In genomic region chr10:7954627-7954988, GRCm38 (mm10) we compare ENCODE assay signal across 8 mouse cellular contexts. TPM values are rescaled to one million over a fixed set of nuclear protein-coding genes. Genes with fewer than 3 reads are reported as not detected.
DNase-seq lines count a peak whose midpoint lies in the region; ATAC-seq and TF ChIP-seq lines count a peak whose summit lies in the region.

No protein-coding gene starts in this region.

- no peak for DNase-seq in heart, adult 8-10 months (ENCODE audit: low spot score)
- no peak for DNase-seq in G1E (ENCODE audit: low spot score)
- DNase-seq in kidney, postnatal 25 days, result no peak
- DNase-seq in ovary, adult 18-20 months (ENCODE audit: low spot score), result no peak

- WGBS in heart, embryonic 14.5 days, result 1% methylated on average over 5 of the region's 5 CpGs
- WGBS in limb, embryonic 15.5 days, result 3% methylated on average over 5 of the region's 5 CpGs
- WGBS in stomach, embryonic 16.5 days, result 1% methylated on average over 5 of the region's 5 CpGs

- H3K9ac ChIP-seq in heart, embryonic 14.5 days (ENCODE audit: low read length), result peak overlapping the region; percentile 92
- peak overlapping the region; percentile 95; the same call in 1 of the 2 replicates for H3K9ac ChIP-seq in limb, embryonic 15.5 days
- peak overlapping the region; percentile 100 for H3K9ac ChIP-seq in stomach, embryonic 16.5 days (ENCODE audit: low read length)

- ATAC-seq in heart, embryonic 14.5 days (ENCODE audit: insufficient number of reproducible peaks, insufficient read depth, low FRiP score, low read depth), result no peak
- ATAC-seq in G1E (ENCODE audit: extremely low read depth, insufficient number of reproducible peaks, low FRiP score, poor library complexity, severe bottlenecking), result no peak
- ATAC-seq in limb, embryonic 15.5 days (ENCODE audit: insufficient number of reproducible peaks, low FRiP score, low TSS enrichment, low read depth), result no peak
- no peak for ATAC-seq in stomach, embryonic 16.5 days (ENCODE audit: insufficient read depth, low FRiP score)

- no peaks in the 10 kb centered on the region for H3K27me3 ChIP-seq in heart, embryonic 14.5 days (ENCODE audit: control insufficient read depth, insufficient read depth, low read length)
- H3K27me3 ChIP-seq in G1E (ENCODE audit: insufficient read depth, low read length), result peaks cover 2% of the 10 kb centered on the region; the same call in 1 of the 2 replicates
- no peaks in the 10 kb centered on the region for H3K27me3 ChIP-seq in limb, embryonic 15.5 days
- H3K27me3 ChIP-seq in stomach, embryonic 16.5 days (ENCODE audit: control insufficient read depth, insufficient read depth, low read length), result no peaks in the 10 kb centered on the region

- H3K36me3 ChIP-seq in heart, embryonic 14.5 days (ENCODE audit: control insufficient read depth, insufficient read depth, low read length), result no peaks in the 10 kb centered on the region
- H3K36me3 ChIP-seq in G1E (replicated peaks), result peaks cover 14% of the 10 kb centered on the region
- H3K36me3 ChIP-seq in limb, embryonic 15.5 days, result 0 out of 2 replicates have a peak, but pooled peaks cover 3% of the 10 kb centered on the region
- no peaks in the 10 kb centered on the region for H3K36me3 ChIP-seq in stomach, embryonic 16.5 days (ENCODE audit: control insufficient read depth, insufficient read depth, low read length)

- TF ChIP-seq POLR2A in embryonic fibroblast, embryonic 13.5 days (IDR thresholded peaks at IDR 0.05; ENCODE audit: low read depth, low read length), result no peak

- no peaks in the 10 kb centered on the region for H3K9me3 ChIP-seq in heart, embryonic 14.5 days (ENCODE audit: control insufficient read depth, low read length)
- H3K9me3 ChIP-seq in G1E (replicated peaks), result no peaks in the 10 kb centered on the region
- H3K9me3 ChIP-seq in limb, embryonic 15.5 days, result no peaks in the 10 kb centered on the region
- no peaks in the 10 kb centered on the region for H3K9me3 ChIP-seq in stomach, embryonic 16.5 days (replicated peaks; ENCODE audit: control insufficient read depth, low read length)

- peak overlapping the region; percentile 70 for H3K4me2 ChIP-seq in heart, embryonic 14.5 days (ENCODE audit: low read length)
- peak overlapping the region; percentile 68 for H3K4me2 ChIP-seq in limb, embryonic 15.5 days
- H3K4me2 ChIP-seq in stomach, embryonic 16.5 days (ENCODE audit: low read depth, low read length), result peak overlapping the region; percentile 66

- H3K4me1 ChIP-seq in heart, embryonic 14.5 days (ENCODE audit: control insufficient read depth in 2 of 2, insufficient read depth in 2 of 2, low read length in 2 of 2), result peaks cover 5 to 35% of the 10 kb centered on the region in 2 experiments
- H3K4me1 ChIP-seq in G1E (ENCODE audit: insufficient read depth, low read depth, low read length), result peaks cover 41% of the 10 kb centered on the region
- H3K4me1 ChIP-seq in embryonic fibroblast, embryonic 13.5 days (ENCODE audit: control insufficient read depth, insufficient read depth, low read length), result peaks cover 4% of the 10 kb centered on the region; the same call in 1 of the 2 replicates
- peaks cover 9% of the 10 kb centered on the region for H3K4me1 ChIP-seq in limb, embryonic 15.5 days
- H3K4me1 ChIP-seq in stomach, embryonic 16.5 days (ENCODE audit: control insufficient read depth, insufficient read depth, low read length), result peaks cover 12% of the 10 kb centered on the region

- no peak for TF ChIP-seq CTCF in G1E (IDR thresholded peaks at IDR 0.05; ENCODE audit: low read depth, low read length)
- TF ChIP-seq CTCF in embryonic fibroblast, embryonic 13.5 days (IDR thresholded peaks at IDR 0.05; ENCODE audit: borderline replicate concordance, insufficient read depth, low read length), result no peak

- peak overlapping the region; percentile 86 to 98 for H3K27ac ChIP-seq in heart, embryonic 14.5 days (replicated peaks in 1 of 2; ENCODE audit: control insufficient read depth in 1 of 2, insufficient read depth in 1 of 2, low read depth in 2 of 2, low read length in 2 of 2)
- H3K27ac ChIP-seq in embryonic fibroblast, embryonic 13.5 days (ENCODE audit: insufficient read depth, low read length), result peak overlapping the region; percentile 65
- H3K27ac ChIP-seq in limb, embryonic 15.5 days, result peak overlapping the region; percentile 99
- peak overlapping the region; percentile 99 for H3K27ac ChIP-seq in stomach, embryonic 16.5 days (ENCODE audit: low read length)

- peak overlapping the region; percentile 80 to 90 for H3K4me3 ChIP-seq in heart, embryonic 14.5 days (ENCODE audit: control insufficient read depth in 1 of 2, insufficient read depth in 1 of 2, low read depth in 1 of 2, low read length in 2 of 2)
- H3K4me3 ChIP-seq in G1E (ENCODE audit: low read depth, low read length), result peak overlapping the region; percentile 85
- peak overlapping the region; percentile 100 for H3K4me3 ChIP-seq in embryonic fibroblast, embryonic 13.5 days (ENCODE audit: insufficient read depth, low read length)
- peak overlapping the region; percentile 91 for H3K4me3 ChIP-seq in limb, embryonic 15.5 days
- peak overlapping the region; percentile 91 for H3K4me3 ChIP-seq in stomach, embryonic 16.5 days (replicated peaks; ENCODE audit: low read length)

RNA-seq across cellular contexts. Expression of gene Tab2, which starts 1.4 kb away (rescaled TPM):
- 23.7 and 27.0 TPM in 2 replicates for polyA plus RNA-seq in heart, embryonic 14.5 days (2014; fragmentation: Nextera tagmentation; extraction: Ambion mirVana)
- 10 to 100 TPM; 48.7 to 54.6 (median 51.3) TPM for total RNA-seq in heart, adult 8-10 months (2022)
- total RNA-seq in G1E (2014; fragmentation: Nextera tagmentation) (339 and 398 TPM in 2 replicates), G1E (2017) (68.5 and 74.7 TPM in 2 replicates)
- 14.7 and 15.9 TPM in 2 replicates for polyA plus RNA-seq in G1E (2012)
- 136 and 170 TPM in 2 replicates for polyA plus RNA-seq in embryonic fibroblast, embryonic 13.5 days (2011; ENCODE audit: insufficient read length, low read depth, missing spikeins)
- polyA plus RNA-seq in limb, embryonic 15.5 days (2015; fragmentation: Nextera tagmentation; extraction: Ambion mirVana), result 18.8 and 22.1 TPM in 2 replicates
- polyA plus RNA-seq in stomach, embryonic 16.5 days (2015; fragmentation: Nextera tagmentation; extraction: Ambion mirVana), result 14.5 and 15.5 TPM in 2 replicates
